Mouse (Mus musculus): ENCODE results near the gene Gpr183. TPM values are rescaled to one million over a fixed set of nuclear protein-coding genes. Genes with fewer than 3 reads are reported as not detected.

Gpr183 gene
- polyA plus RNA-seq, 1 experiment from 2014 or later = 3.5 TPM

DNA sequence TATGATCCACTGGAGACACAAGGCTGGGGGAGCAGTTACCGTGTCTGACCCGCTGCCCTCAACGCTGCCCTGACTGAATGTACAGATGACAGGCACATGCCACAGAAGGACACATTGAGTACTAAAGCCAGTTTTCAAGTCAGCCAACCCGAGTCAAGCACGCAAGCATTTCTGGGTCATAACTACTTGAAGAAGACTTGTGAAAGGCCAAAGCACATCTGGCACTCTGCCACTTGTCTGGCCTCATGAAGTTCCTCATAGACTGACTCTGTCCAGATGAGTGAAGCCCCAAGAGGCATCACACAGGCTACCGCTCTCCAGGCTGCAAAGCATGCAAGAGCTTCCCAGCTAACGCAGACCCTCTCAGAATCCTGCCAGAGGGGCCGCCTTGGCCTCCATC is 31.8 kb upstream of the Gpr183 start:
- no peaks in the 10 kb centered on the region for H3K27me3 ChIP-seq
- H3K36me3 ChIP-seq = peaks cover 29% of the 10 kb centered on the region
- ATAC-seq (ENCODE audit: insufficient number of reproducible peaks, insufficient read depth, low FRiP score, low TSS enrichment) = no peak
- H3K4me2 ChIP-seq (replicated peaks) = no peak overlapping the region
- 89% methylated on average over 8 of the region's 8 CpGs for WGBS
- no peaks in the 10 kb centered on the region for H3K4me1 ChIP-seq
- H3K4me3 ChIP-seq = no peak overlapping the region
- no peak overlapping the region for H3K9ac ChIP-seq
- no peak overlapping the region for H3K27ac ChIP-seq
- no peaks in the 10 kb centered on the region for H3K9me3 ChIP-seq

DNA sequence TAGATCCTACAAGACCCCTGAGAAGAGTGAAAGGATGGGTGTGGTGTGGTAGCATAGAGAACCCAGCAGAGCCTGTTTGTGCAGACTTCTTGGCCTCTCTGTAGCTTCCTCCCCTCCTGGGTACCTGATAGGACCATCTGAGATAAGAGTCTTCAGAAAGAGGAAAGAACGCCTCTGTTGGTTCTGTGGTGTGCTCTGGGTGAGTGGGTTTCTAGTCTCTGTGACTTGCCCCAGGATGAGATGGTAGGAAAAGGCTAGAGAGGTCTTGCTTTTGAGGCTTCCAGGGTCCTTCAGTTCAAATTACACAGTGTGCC is 30.5 kb upstream of the Gpr183 start:
- H3K36me3 ChIP-seq = peaks cover 29% of the 10 kb centered on the region
- no peaks in the 10 kb centered on the region for H3K27me3 ChIP-seq
- no peak overlapping the region for H3K4me2 ChIP-seq (replicated peaks)
- H3K4me1 ChIP-seq = no peaks in the 10 kb centered on the region
- H3K4me3 ChIP-seq = no peak overlapping the region
- no peak overlapping the region for H3K27ac ChIP-seq
- no peaks in the 10 kb centered on the region for H3K9me3 ChIP-seq
- no peak for ATAC-seq (ENCODE audit: insufficient number of reproducible peaks, insufficient read depth, low FRiP score, low TSS enrichment)
- WGBS = 87% methylated on average over 1 of the region's 1 CpGs
- no peak overlapping the region for H3K9ac ChIP-seq

DNA sequence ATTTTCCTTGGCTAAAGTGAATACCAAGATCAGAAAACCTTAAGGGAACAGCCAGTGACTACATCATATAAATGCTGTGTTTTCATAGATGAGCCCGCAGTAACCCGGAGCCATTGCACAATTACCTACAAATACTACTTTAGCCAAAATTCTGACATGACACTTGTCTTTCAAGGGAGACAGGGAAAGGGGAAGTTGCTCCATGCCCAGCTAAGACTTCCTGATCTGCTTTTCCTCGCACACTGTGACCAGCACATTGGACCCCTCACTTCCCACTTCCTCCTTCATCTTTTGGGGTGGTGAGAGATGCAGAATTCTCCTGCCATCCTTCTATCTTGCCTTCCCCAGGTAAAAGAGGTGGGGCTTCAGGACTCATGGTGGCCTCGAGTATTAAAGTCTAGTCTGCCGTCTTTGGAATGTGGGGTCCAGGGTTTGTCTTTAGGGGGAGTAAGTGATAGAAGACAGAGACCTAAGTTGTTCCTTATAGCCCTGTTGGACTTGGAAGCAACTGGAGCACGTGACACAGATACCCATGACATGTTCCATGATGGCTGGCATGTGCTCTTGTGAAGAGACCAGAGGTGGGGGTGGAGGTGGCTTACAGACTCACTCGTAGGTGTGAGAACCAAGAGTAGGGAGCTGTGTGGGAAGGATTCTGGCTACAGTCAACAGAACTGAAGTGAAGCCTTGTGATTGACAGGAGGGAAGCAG is 30.0 kb upstream of the Gpr183 start:
- H3K27ac ChIP-seq = no peak overlapping the region
- H3K4me3 ChIP-seq = no peak overlapping the region
- H3K36me3 ChIP-seq = peaks cover 29% of the 10 kb centered on the region
- no peaks in the 10 kb centered on the region for H3K27me3 ChIP-seq
- no peaks in the 10 kb centered on the region for H3K4me1 ChIP-seq
- H3K4me2 ChIP-seq (replicated peaks) = no peak overlapping the region
- WGBS = 90% methylated on average over 7 of the region's 7 CpGs
- no peak overlapping the region for H3K9ac ChIP-seq
- H3K9me3 ChIP-seq = no peaks in the 10 kb centered on the region
- no peak for ATAC-seq (ENCODE audit: insufficient number of reproducible peaks, insufficient read depth, low FRiP score, low TSS enrichment)

DNA sequence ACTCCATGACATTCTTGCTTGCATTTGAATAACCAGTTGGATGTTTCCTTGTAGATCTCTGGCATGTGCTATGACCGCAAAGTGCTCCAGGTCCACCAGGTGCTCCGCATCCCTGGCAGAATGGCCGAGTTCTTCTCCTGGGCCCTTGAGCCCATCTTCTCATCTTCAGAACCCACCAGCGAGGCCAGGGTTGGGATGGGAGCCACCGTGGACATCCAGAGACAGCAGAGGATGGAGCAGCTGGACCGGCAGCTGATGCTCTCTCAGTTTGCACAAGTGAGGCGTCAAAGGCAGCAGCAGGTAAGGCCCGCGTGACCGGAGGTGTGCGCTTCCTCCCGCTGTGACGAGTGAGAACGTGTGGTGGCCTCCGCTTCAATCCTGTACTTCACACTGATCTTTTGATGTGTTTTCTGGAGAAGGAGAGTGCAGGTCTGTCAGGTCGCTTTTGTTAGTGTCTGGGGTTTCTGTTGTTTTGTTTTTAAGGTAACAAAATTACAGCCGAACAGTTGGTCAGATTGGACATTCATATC is 29.2 kb upstream of the Gpr183 start:
- Histone ChIP-seq H3K4me3 (no peak overlapping the region), H3K9ac (no peak overlapping the region), H3K4me2 (replicated peaks) (no peak overlapping the region), H3K27ac (no peak overlapping the region), H3K36me3 (peaks cover 29% of the 10 kb centered on the region), H3K27me3 (no peaks in the 10 kb centered on the region), H3K9me3 (no peaks in the 10 kb centered on the region), H3K4me1 (no peaks in the 10 kb centered on the region)
- WGBS = 94% methylated on average over 17 of the region's 17 CpGs
- ATAC-seq (ENCODE audit: insufficient number of reproducible peaks, insufficient read depth, low FRiP score, low TSS enrichment) = no peak

DNA sequence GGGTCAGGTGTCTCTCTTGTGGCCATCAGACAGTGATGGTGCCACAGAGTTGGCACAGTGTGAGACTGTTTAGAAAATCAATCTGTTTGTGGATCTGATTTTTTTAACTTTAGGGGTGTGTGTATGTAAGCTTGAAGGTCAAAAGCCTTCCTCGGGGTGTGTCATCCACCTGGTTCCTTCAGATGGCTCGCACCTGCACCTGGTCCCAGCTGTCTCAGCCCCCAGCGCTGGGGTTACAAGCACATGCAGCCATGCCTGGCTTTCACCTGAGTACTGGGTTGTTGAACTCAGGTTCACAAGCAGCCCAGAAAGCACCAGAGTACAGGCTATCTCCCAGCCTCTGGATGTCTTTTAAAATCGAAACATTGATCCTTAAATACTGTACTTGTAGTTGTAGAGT is 28.6 kb upstream of the Gpr183 start:
- Histone ChIP-seq H3K27me3 (no peaks in the 10 kb centered on the region), H3K9ac (no peak overlapping the region), H3K4me1 (no peaks in the 10 kb centered on the region), H3K36me3 (peaks cover 29% of the 10 kb centered on the region), H3K27ac (no peak overlapping the region), H3K4me2 (replicated peaks) (no peak overlapping the region), H3K9me3 (no peaks in the 10 kb centered on the region), H3K4me3 (no peak overlapping the region)
- WGBS = 93% methylated on average over 4 of the region's 4 CpGs
- ATAC-seq (ENCODE audit: insufficient number of reproducible peaks, insufficient read depth, low FRiP score, low TSS enrichment) = no peak

DNA sequence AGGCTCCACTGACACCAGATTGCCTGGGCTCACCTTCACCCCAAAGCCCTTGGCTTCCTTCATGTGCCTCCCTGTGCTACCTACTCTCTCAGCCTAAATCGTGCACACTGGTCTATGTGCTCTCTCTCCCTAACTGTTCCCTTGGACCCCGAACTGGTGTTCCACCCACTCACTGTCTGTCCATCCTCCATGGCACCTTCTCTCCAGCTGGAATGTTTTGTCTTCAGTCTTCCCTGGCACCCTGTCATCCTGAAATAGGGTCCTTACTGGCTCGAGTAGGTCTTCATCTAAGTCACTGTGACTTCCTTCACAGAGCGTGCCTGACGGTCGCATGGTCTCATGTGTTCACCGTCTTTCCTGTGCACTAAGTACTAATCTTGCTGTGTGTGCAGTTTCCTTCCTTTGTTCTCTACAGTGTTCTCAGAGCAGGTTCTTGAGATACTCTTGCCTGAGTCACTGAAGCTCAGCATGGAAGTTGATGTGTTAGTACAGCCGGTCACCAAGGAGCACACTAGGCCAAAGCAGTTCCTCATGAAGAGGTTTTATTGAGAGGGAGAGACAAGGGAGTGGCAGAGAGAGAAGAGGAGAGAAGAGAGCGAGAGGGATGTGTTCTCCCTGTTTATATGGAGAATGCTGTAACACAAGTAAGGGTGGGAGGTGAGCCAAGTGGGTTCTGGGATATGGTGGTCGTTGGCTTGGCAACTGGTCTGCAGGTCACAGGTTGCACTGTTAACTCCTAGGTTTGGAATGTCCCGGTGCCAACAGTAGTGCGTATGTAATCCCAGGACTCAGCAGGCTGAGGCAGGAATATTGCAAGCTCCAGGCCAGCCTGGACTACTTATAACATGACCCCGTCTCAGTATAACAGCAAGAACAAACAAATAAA is 27.6 kb upstream of the Gpr183 start:
- no peak for ATAC-seq (ENCODE audit: insufficient number of reproducible peaks, insufficient read depth, low FRiP score, low TSS enrichment)
- Histone ChIP-seq H3K36me3 (peaks cover 29% of the 10 kb centered on the region), H3K27me3 (no peaks in the 10 kb centered on the region), H3K4me3 (no peak overlapping the region), H3K9ac (no peak overlapping the region), H3K9me3 (no peaks in the 10 kb centered on the region), H3K27ac (no peak overlapping the region), H3K4me1 (no peaks in the 10 kb centered on the region), H3K4me2 (replicated peaks) (no peak overlapping the region)
- WGBS = 85% methylated on average over 13 of the region's 13 CpGs

DNA sequence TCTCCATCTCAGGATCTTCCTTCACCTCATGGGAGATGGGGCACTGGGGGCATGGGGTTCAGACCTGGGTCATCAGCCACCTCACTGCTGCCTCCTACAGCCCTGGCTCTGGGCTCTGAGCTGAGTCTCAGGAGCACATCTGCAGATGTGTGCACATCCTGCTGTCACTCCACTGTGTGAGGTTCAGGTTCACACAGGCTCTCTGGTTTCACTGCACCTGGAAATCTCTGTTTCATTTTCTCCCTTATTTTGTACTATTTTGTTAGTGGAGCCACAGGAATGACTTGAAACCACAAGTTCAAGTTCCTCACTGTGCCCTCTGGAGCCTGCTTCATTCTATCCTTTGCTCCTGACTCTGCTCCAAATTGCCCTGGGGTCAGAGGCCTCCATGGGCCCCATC is 26.9 kb upstream of the Gpr183 start:
- no peak for ATAC-seq (ENCODE audit: insufficient number of reproducible peaks, insufficient read depth, low FRiP score, low TSS enrichment)
- no peaks in the 10 kb centered on the region for H3K4me1 ChIP-seq
- H3K4me3 ChIP-seq = no peak overlapping the region
- H3K9me3 ChIP-seq = no peaks in the 10 kb centered on the region
- H3K4me2 ChIP-seq (replicated peaks) = no peak overlapping the region
- no peak overlapping the region for H3K9ac ChIP-seq
- no peak overlapping the region for H3K27ac ChIP-seq
- H3K36me3 ChIP-seq = peaks cover 27% of the 10 kb centered on the region
- H3K27me3 ChIP-seq = no peaks in the 10 kb centered on the region

DNA sequence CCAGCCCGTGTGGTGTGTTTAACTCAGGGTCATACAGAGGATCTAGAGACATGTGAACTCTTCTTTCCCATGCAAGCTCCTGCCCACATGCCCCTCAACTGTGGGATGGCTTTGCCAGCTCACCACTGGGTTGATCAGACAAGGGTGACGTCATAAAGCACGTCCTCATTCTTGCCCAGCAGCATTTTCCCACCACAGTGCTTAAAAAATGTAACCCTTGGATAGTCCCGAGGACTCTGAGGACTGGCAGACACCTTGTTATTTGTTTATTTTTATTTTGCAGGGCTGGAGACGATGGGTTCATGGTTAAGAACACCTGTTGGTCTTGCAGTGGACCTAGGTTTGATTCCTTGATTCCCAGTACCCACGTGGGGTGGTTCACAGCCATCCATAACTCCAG is 25.9 kb upstream of the Gpr183 start:
- peaks cover 18% of the 10 kb centered on the region for H3K36me3 ChIP-seq
- no peak overlapping the region for H3K9ac ChIP-seq
- H3K27ac ChIP-seq = no peak overlapping the region
- H3K4me2 ChIP-seq (replicated peaks) = no peak overlapping the region
- whole genome bisulfite sequencing = 84% methylated on average over 6 of the region's 6 CpGs
- ATAC-seq (ENCODE audit: insufficient number of reproducible peaks, insufficient read depth, low FRiP score, low TSS enrichment) = no peak
- H3K4me3 ChIP-seq = no peak overlapping the region
- H3K4me1 ChIP-seq = no peaks in the 10 kb centered on the region
- no peaks in the 10 kb centered on the region for H3K9me3 ChIP-seq
- H3K27me3 ChIP-seq = no peaks in the 10 kb centered on the region

DNA sequence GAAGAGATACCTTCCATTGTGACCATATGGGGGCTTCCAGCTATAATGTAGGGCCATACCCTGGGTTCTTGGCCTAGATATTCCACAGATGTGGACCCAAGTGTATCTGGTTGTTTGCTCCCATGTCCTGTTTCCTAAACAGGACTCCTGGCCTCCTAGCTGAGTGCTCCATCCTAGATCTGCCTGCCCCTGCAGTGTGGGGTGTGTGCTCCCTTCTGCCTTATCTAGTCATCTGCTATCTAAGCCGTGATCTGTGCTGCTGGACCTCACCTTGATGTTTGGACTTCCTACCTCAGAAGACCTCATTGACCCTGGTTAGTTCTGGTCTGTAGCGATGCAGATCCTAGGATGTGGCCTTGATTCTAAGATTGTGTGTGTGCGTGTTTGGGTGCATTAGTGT is 24.9 kb upstream of the Gpr183 start:
- Histone ChIP-seq H3K4me3 (no peak overlapping the region), H3K4me2 (replicated peaks) (no peak overlapping the region), H3K36me3 (peaks cover 8% of the 10 kb centered on the region), H3K4me1 (no peaks in the 10 kb centered on the region), H3K27ac (no peak overlapping the region), H3K9ac (no peak overlapping the region), H3K27me3 (no peaks in the 10 kb centered on the region), H3K9me3 (no peaks in the 10 kb centered on the region)
- no peak for ATAC-seq (ENCODE audit: insufficient number of reproducible peaks, insufficient read depth, low FRiP score, low TSS enrichment)
- 93% methylated on average over 3 of the region's 3 CpGs for WGBS

DNA sequence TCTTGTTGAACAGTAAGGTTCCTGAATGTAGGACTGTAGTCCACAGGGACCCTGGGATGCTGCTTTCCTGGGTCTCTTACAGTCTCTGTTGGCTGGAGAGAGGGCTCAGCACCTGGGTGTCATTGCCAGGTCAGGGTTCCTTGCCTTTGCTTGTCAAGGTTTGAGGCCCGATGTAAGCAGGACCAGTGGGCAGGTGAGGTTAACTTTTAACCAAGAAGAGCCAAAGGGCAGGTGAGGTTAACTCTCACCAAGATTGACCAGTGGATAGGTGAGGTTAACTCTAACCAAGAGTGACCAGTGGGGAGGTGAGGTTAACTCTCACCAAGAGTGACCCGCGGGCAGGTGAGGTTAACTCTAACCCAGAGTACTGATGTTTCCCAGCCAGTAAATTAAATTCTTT is 24.3 kb upstream of the Gpr183 start:
- WGBS = 91% methylated on average over 3 of the region's 3 CpGs
- Histone ChIP-seq H3K36me3 (peaks cover 3% of the 10 kb centered on the region), H3K27ac (no peak overlapping the region), H3K4me1 (no peaks in the 10 kb centered on the region), H3K4me2 (replicated peaks) (no peak overlapping the region), H3K9me3 (no peaks in the 10 kb centered on the region), H3K4me3 (no peak overlapping the region), H3K27me3 (no peaks in the 10 kb centered on the region), H3K9ac (no peak overlapping the region)
- no peak for ATAC-seq (ENCODE audit: insufficient number of reproducible peaks, insufficient read depth, low FRiP score, low TSS enrichment)

DNA sequence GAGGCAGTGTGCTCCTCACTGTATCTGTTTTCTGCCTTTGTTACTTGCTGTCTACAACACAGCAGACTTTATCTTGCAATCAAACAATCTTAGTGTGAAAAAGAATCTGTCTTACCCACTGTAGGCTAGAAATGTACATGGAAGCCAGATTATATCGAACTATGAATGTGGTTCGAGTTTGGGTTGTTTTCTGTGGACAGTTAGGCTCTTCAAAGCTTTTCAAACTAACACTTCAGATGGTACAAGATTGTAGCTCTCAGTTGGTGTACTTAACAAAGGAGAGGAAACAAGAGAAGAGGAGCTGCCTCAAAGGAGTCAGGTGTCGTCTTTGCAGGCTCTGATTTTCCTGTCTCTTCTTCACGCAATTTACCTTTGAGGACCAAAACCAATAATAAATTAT is 22.7 kb upstream of the Gpr183 start:
- no peaks in the 10 kb centered on the region for H3K9me3 ChIP-seq
- no peak overlapping the region for H3K27ac ChIP-seq
- H3K36me3 ChIP-seq = no peaks in the 10 kb centered on the region
- H3K27me3 ChIP-seq = no peaks in the 10 kb centered on the region
- H3K4me2 ChIP-seq (replicated peaks) = no peak overlapping the region
- H3K4me3 ChIP-seq = no peak overlapping the region
- WGBS = 77% methylated on average over 4 of the region's 4 CpGs
- ATAC-seq (ENCODE audit: insufficient number of reproducible peaks, insufficient read depth, low FRiP score, low TSS enrichment) = no peak
- no peaks in the 10 kb centered on the region for H3K4me1 ChIP-seq
- H3K9ac ChIP-seq = no peak overlapping the region

DNA sequence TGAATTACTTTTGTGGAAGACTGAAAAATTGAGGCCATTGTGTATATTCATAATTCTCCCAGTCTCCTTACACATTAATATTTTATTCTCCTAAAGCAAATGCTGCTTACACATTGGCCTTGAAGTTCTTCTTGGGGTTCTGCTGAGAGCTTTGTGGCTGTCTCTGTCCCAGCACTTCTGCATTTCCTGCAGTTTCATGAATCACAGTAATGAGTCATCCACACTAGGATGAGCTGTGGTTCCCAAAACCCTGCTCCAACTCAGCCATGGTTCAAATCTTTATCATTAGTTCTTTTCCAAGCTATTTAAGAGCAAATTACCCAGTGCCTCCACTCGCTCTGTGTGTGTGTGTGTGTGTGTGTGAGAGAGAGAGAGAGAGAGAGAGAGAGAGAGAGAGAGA is 22.3 kb upstream of the Gpr183 start:
- Histone ChIP-seq H3K27me3 (no peaks in the 10 kb centered on the region), H3K4me3 (no peak overlapping the region), H3K27ac (no peak overlapping the region), H3K9ac (no peak overlapping the region), H3K4me2 (replicated peaks) (no peak overlapping the region), H3K36me3 (no peaks in the 10 kb centered on the region), H3K9me3 (no peaks in the 10 kb centered on the region), H3K4me1 (no peaks in the 10 kb centered on the region)
- ATAC-seq (ENCODE audit: insufficient number of reproducible peaks, insufficient read depth, low FRiP score, low TSS enrichment) = no peak
- WGBS = 77% methylated on average over 1 of the region's 1 CpGs

All from embryonic facial prominence, embryonic 12.5 days (tissue).